Mouse (Mus musculus): Measurements from ENCODE around the gene Dcxr.

GRCm38 (mm10) chr11:120693461-120693860 is 33.6 kb downstream of the Dcxr start:
- TF ChIP-seq POLR2AphosphoS2 (IDR thresholded peaks at IDR 0.05; ENCODE audit: insufficient read length, low read depth), result no peak
- no peak for TF ChIP-seq USF1 (IDR thresholded peaks at IDR 0.05; ENCODE audit: low read depth)
- no peak for TF ChIP-seq MYOG (IDR thresholded peaks at IDR 0.05; ENCODE audit: control insufficient read depth in 1 of 3, insufficient read depth in 1 of 3, insufficient read length in 2 of 3, low read depth in 2 of 3)
- TF ChIP-seq E2F4 (IDR thresholded peaks at IDR 0.05; ENCODE audit: insufficient read depth), result no peak

All from myocyte (in vitro differentiated cells).